Mouse (Mus musculus): Measurements from ENCODE around the gene Slc30a9. TPM values are rescaled to one million over a fixed set of nuclear protein-coding genes. Genes with fewer than 3 reads are reported as not detected.
A peak's percentile ranks its signal among the peaks of the same experiment; 100 is the strongest.

Gene Slc30a9
- polyA plus RNA-seq, 1 experiment from 2014 or later, result 55.4 TPM

- no peak overlapping the region for H3K4me2 ChIP-seq (ENCODE audit: low read depth, low read length)
- H3K4me1 ChIP-seq (ENCODE audit: insufficient read depth), result peaks cover 3% of the 10 kb centered on the region; the same call in 1 of the 2 replicates
- no peak overlapping the region for H3K4me3 ChIP-seq (ENCODE audit: low read depth, low read length)
- no peak for TF ChIP-seq CTCF (IDR thresholded peaks at IDR 0.05; ENCODE audit: low read depth)
- ATAC-seq (no peak), DNase-seq (peak; percentile 22)
- H3K27me3 ChIP-seq (ENCODE audit: insufficient read depth, low read length), result no peaks in the 10 kb centered on the region
- no peak overlapping the region for H3K9ac ChIP-seq (replicated peaks)
- H3K27ac ChIP-seq (ENCODE audit: low read depth), result no peak overlapping the region
- no peaks in the 10 kb centered on the region for H3K36me3 ChIP-seq (replicated peaks; ENCODE audit: insufficient read depth, low read length)
- WGBS (ENCODE audit: insufficient replicate concordance), result 23% methylated on average over 7 of the region's 7 CpGs
- H3K9me3 ChIP-seq (ENCODE audit: low read length), result no peaks in the 10 kb centered on the region
Observed at GRCm38 (mm10) chr5:67404380-67404779, 97.6 kb downstream of the Slc30a9 start.

GRCm38 (mm10) chr5:67404919-67405318, 98.2 kb downstream of the Slc30a9 start:
- no peak overlapping the region for H3K27ac ChIP-seq (ENCODE audit: low read depth)
- H3K36me3 ChIP-seq (replicated peaks; ENCODE audit: insufficient read depth, low read length), result no peaks in the 10 kb centered on the region
- no peaks in the 10 kb centered on the region for H3K27me3 ChIP-seq (ENCODE audit: insufficient read depth, low read length)
- no peak overlapping the region for H3K9ac ChIP-seq (replicated peaks)
- no peak for DNase-seq
- ATAC-seq, result no peak
- TF ChIP-seq EP300 (IDR thresholded peaks at IDR 0.05; ENCODE audit: low read depth) (no peak), CTCF (IDR thresholded peaks at IDR 0.05; ENCODE audit: low read depth) (no peak)
- H3K4me3 ChIP-seq (ENCODE audit: low read depth, low read length), result no peak overlapping the region
- WGBS (ENCODE audit: insufficient replicate concordance), result 56% methylated on average over 9 of the region's 9 CpGs
- H3K4me1 ChIP-seq (ENCODE audit: insufficient read depth), result peaks cover 3% of the 10 kb centered on the region; the same call in 1 of the 2 replicates
- no peaks in the 10 kb centered on the region for H3K9me3 ChIP-seq (ENCODE audit: low read length)
- no peak overlapping the region for H3K4me2 ChIP-seq (ENCODE audit: low read depth, low read length)

Other genes with a start within 250 kb of the Slc30a9 start
- not detected in 2 replicates for gene Phox2b, start 207.7 kb upstream of the Slc30a9 start, polyA plus RNA-seq (2015; fragmentation: Nextera tagmentation; extraction: Ambion mirVana)
- 86.4 and 90.0 TPM in 2 replicates for gene Tmem33, start 46.4 kb upstream of the Slc30a9 start, polyA plus RNA-seq (2015; fragmentation: Nextera tagmentation; extraction: Ambion mirVana)
- 0.18 and 0.25 TPM in 2 replicates for gene Bend4, start 121.4 kb downstream of the Slc30a9 start, polyA plus RNA-seq (2015; fragmentation: Nextera tagmentation; extraction: Ambion mirVana)

All from liver, postnatal 0 days (tissue).